Mouse (Mus musculus): ENCODE data around the gene Peg10.

Peg10 gene

DNA sequence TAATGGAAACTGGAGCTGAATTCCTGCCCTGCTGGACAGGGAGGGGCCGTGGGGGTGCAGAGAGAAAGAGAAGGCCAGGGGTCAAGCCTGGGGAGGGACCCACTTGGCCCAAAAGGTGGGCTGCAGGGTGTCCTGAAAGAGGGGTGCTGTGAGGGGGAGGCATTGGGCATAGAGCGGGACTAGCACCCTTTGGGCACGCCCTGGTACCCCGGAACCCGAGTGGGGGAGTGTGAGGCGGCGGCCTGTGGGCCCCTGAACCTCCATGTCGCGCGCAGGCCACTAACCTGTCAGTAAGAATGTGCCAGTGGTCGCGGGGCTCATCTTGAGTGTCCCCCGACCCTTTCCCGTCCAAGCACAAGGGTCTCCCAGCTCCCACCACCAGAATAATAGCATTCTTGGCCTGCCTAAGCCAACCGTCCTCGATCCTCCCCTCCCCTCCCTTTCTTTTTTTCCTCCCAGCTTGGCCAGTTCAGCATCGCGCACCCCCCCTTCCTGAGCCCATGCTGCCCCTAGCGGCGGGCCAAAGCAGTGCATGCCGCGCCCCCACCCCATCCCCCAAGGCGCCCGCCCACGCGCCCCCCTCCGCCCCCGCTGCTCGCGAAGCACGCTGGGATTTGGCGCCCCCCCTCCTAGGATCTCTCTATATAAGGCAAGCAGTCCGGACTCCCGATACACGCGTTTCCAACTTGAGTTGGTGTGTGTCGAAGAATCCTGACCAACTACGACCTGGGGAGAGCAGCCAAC is at the start of gene Peg10, which contains the start of gene Sgce:
TSS of gene Peg10 (plus strand) at position 611 of the 744 bp plus-strand sequence.
TSS of gene Sgce (minus strand) at position 512 of the 744 bp plus-strand sequence.
- no peak for DNase-seq (ENCODE audit: low read depth, low spot score)

DNA sequence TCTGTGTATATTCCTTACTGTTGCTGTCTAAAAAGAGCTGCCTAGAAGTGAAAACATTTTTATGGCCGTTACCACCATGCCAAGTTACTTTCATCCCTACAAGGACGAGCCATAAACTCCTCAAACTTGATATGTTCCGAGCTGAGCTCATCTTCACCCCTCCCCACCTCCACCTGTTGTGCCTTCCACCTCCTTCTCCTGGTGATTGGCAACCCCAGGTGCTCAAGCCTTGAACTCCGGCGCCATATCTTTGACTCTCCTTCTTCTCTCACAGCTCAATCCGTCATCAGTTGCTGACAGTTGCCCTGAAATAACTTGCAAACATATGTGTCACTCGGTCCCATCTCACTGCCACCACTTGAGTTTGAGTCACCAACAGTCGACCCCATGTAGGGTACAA is 45.5 kb upstream of the Peg10 start:
- DNase-seq (ENCODE audit: low read depth, low spot score) = no peak

DNA sequence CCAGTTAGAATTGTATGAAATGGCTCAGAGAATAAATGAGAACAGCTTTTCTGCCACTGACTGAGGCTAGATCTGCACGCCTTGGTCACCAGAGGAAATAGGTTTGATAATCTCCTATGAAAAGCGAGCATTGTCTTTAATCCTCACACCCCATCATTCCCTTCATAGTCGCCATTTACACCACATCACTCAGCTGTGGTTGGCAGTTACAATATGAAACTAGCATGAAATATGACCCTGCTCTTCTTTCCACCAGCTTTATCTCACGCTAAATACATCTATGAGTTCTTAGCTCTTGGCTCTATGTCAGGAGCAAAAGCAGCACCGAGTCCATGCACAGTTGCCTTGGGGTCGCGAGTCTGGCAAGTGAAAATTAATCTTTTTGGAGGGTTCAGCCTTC is 43.2 kb upstream of the Peg10 start:
- no peak for DNase-seq (ENCODE audit: low read depth, low spot score)

DNA sequence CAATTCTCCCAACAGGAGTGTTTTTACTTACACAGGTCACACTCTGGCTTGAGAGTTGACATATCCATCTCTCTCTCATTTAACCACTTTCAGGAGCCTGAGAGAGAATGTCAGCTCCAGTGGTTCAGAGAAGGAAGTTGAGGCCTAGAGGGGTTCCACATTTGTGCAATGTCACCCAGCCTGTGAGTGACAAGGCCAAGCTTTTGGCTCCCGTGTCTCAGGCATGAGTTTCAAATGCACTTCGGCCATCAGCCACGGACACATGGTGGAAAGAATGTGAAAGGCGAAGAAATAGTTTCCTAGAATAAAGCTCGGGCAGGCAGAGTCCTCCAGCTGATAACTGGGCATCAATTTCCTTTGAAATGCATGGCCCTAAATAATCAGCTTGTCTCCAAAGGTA is 40.7 kb upstream of the Peg10 start:
- no peak for DNase-seq (ENCODE audit: low read depth, low spot score)

DNA sequence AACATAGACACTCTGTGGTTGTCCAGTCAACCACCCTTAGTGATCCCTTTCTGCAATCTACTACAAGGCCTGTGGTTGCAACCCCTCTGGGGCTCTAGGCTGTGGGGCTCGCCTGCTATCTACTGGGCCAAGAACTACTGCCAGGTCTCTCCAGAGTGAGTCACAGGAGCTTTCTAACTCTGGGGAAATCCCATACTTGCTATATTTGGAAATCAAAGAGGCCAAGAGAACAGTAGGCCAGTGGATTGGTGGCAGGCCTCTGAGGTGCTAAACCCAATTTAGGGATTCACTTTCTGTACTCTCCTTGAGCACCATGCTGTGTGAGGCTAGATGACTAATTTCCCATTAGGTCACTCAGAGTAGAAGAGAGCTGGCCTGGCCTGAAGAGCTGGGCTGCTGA is 38.1 kb upstream of the Peg10 start:
- DNase-seq (ENCODE audit: low read depth, low spot score) = no peak

DNA sequence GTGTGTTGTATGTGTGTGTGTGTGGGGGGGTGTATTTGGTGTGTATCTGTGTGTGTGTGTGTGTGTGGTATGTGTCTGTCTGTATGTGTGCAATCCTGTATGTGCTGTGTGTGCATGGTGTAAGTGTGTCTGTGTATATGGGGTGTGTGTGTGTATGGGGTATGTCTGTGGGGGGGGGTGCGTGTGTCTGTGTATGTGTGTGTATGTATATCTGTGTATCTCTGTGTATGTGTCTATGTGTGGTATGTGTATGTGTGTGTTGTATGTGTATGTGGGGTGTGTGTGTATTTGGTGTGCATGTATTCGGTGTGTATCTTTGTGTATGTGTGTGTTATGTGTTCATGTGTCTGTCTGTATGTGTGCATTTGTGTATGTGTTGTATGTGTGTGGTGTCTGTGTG is 30.9 kb upstream of the Peg10 start:
- no peak for DNase-seq (ENCODE audit: low read depth, low spot score)

DNA sequence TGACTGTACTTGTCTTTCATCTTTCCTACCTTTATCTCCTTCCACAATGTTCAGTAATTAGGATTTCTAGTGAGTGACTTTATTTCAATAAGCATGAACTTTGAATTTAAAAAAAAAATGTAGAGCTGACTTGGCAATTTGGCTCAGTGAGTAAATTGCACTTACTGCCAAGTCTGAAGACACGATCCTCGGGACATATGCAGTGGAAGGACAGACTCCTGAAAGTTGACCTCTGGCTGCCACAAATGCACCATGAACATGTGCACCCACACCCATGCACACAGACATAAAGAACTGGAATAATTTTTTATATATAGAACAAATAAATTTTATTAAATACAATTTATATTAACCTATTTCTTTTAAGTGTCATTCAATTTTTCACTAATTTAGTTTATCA is 29.8 kb upstream of the Peg10 start:
- DNase-seq (ENCODE audit: low read depth, low spot score) = no peak

DNA sequence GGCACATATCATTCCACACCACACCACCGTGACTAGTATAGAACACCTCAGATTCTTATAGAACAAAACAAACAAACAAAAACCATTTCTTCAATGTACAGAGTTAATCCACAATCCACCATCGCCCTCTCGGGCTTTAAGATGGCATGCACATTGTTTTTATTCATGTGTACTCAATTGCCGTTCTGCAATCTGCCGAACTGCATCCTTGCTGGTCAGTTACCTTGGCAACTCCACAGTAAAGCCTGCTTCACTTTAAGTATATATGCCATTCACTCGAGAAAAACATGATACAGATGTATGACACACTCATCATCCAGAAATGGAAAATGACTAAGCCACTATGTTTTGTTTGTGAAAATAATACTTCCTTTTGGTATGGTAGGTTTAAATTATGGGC is 25.0 kb upstream of the Peg10 start:
- DNase-seq (ENCODE audit: low read depth, low spot score) = no peak

DNA sequence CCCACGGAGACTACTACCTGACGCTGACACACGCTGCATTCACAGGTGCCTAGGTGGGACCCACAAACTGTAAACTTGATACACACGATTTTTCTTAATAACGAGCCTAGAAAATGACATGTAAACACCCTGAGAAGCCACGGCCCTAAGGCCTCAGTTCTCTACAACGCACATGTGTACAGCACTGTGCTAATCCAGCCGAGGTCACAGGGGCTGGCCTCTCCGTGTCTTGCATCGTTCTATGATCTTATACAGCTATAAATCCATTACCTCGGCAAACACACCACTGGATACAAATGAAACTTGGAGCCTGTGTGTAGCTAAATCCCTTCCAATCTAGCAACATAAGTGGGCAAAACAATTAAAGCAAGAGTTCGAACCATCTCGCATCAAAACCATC is 24.4 kb upstream of the Peg10 start:
- DNase-seq (ENCODE audit: low read depth, low spot score) = no peak

DNA sequence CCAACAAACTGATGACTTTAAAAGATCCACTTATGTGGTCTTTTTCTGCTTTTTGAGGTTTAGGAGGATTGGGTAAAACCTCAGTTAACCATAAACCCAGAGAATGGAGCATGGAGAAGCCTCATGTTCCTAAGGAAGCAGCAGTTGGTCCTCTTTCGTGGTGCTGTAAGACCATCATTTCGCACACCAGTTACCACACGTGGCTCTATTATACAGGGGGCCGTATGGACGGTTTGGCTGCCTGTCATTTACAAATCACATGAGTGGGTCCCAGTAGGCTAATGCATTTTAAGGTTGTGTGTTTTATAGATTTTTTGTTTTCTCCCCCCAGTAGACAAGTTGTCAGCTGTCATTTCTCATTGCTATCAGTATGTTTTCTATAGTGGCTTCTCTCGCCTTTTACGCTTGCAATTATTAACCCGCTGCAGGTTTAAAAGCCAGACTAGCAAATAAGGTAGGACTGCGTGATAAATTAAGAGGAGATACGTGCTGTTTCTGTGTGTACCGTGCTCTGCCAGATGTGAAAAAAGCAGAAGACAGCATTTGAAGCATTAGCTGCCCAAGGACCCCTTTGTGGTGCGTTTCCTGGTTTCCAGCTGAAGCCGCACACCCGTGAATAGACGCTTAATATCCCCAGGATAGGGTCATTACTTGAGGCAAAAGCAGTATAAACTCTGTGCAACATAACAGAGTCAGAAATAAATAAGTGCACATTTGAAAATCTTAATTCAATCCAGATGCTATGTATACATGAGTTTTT is 22.9 kb upstream of the Peg10 start:
- DNase-seq (ENCODE audit: low read depth, low spot score) = no peak

DNA sequence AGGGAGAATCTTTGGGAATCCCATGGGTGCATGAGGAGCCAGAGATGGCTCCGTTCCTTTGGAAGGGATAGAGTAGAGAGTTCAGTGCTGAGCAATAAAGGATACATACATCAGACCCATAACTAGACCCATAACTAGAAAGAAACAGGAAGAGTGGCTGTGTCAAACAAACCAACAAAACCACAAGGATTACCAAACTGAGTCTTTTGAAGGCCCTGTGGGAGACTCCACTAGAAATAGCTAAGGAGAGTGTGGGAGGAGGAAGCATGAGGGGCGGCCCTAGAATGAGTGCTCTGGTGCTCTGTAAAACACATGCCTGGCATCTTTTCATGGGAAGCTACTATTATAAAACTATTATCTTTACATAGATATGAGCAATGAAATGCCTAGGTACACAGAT is 18.8 kb upstream of the Peg10 start:
- DNase-seq (ENCODE audit: low read depth, low spot score) = no peak

DNA sequence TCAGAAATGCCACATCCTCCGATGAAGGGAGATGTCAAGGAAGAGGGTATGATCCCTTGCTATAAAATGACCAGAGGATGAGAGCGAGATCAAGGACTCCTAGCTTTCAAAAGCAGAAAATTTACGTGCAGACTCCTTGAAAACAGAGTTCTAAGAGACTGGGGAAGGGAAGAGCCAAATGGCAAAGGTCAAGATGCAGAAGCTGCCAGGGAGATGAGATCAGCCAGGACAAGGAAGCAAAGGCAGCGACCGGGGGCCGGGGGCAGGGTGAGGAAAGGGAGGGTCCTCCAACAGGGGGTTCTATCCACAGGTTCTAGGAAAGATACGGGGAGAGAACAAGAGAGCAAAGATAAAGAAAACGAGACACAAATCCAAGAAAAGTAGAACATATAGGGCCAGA is 15.4 kb upstream of the Peg10 start:
- DNase-seq (ENCODE audit: low read depth, low spot score) = no peak

DNA sequence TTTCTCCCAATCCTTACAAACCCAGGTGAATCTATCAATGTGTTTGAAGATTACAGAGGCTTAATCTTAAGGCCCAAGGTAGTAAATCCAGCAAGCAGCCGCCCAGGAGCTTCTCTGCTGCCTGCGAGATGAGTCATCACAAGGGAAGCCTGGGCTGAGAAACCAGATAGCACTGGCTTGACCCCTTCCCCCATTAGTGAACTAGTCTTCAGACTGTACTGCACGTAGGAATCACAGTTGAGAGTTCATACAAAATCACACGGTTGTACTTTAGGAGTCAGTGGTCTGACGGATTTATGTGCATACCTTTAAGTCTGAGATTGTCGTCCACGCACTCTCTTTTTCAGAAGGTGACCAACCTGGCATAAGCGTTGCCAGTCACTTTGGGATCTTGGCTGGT is 13.9 kb upstream of the Peg10 start:
- DNase-seq (ENCODE audit: low read depth, low spot score) = no peak

DNA sequence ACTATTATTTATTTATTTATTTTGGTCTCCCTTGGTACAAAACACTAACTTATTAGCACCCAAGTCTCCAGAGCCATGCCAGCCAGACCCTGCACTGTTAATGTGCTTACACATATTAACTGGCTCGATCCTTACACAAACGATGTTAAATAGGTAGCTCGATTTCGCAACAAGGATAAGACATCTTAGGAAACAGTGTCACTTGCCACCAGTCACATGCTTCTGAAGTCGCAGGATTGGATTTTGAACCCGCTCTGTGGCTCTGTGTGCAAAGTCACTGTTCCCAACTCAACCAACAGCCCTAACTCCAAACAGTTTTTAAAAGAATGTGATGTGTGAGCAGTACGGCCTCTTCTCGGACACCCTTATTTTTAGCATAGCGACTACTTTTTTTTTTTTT is 10.7 kb upstream of the Peg10 start:
- no peak for DNase-seq (ENCODE audit: low read depth, low spot score)

DNA sequence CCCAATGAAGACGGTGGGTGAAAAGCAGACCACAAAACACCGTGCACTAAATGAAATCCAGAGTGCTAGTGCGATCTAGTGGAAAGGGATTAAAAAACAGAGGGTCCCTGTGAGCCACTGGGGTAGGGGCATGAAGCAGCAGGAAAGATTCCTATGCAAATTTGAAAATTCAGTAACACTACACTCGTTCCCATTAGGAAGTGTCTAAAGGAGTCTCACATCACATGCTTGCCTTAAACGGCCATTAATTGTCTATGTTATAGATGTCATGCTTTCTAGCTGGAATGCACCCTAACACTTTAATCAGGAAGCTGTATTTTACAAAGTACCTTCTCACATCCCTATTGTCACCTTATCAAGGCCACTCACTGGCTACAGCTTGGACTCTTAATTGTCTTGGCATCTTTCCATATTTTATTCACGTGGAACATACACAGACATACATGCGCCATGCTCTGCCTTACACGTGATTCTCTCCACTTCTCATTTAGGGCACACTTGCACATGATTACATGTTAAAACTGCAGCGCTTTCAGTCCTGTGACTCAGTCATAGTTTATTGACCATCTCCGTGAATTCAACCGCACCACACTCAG is 9.0 kb upstream of the Peg10 start:
- no peak for DNase-seq (ENCODE audit: low read depth, low spot score)

DNA sequence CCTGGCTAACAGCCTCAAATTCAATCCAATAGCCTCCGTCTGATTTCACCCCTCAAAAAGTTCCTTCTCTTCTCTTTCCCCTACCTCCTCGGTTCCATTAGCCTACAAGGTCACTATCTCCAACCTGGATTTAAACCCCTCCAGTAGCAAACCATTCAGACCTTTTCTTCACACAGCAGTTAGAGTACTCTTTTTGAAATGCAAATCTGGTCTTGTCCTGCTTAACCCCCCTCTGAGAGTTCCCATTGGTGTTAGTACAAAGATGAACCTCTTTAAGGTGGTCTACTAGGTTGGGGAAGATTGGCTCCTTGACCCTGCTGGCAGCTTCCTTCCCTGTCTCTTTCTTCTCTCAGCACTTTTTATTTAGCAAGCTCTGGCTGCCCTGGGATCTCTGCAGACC is 8.4 kb upstream of the Peg10 start:
- no peak for DNase-seq (ENCODE audit: low read depth, low spot score)

DNA sequence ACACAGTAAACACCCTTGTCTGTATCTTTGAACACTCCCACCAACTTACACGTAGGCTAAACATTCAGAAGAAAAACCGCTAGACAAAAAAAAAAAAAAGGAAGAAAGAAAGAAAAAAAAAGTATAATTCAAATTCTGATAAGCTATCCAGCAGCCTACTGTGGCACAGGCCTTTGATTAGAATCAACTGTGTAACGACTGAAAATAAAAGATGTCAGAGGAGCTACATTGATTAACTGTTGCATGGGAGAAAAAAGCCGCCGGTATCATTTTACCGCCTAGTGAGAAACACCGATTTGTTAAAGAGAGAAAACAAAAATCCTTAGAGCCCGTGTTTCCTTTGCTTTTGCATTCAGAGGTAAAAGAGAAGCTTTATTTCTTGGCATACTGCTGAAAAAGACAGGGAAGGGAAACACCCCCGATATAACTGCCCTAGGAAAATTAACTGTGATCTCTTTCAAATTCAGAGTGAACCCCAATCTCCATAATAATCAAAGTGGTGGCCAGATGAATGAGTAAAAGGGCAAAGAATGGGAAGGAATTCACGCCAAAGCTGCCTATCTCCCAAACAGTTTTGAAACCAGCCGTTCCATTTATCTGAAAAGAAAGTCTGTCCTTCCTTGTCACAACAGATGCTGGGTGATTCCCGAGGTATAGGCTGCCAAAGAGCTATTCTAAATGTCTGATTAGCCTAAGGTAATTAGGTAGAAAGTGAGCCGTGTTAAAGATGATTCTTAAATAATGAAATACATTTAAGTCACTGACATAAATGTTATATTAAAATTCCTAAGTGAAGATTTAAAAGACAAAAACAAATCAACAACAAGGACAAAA is 7.4 kb upstream of the Peg10 start:
- DNase-seq (ENCODE audit: low read depth, low spot score) = no peak

DNA sequence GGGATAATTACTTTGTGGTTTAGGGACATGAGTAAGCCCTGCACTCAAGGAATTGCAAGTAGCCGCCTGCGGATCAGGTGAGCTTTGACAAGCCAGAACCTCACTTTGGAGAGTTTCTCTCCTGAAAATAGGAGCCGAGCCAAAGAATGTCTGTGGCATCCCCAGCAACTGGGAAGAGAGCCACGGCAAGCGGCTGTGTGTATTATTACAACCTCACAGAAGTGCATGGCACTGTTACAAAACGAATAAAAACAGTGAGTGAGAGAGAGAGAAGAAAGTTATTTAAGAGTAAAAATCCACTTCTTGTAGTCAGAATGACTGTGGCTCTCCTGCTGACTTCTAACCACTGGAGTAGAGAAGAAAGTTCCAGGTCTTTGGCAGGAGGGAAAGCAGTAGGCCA is 6.6 kb upstream of the Peg10 start:
- no peak for DNase-seq (ENCODE audit: low read depth, low spot score)

DNA sequence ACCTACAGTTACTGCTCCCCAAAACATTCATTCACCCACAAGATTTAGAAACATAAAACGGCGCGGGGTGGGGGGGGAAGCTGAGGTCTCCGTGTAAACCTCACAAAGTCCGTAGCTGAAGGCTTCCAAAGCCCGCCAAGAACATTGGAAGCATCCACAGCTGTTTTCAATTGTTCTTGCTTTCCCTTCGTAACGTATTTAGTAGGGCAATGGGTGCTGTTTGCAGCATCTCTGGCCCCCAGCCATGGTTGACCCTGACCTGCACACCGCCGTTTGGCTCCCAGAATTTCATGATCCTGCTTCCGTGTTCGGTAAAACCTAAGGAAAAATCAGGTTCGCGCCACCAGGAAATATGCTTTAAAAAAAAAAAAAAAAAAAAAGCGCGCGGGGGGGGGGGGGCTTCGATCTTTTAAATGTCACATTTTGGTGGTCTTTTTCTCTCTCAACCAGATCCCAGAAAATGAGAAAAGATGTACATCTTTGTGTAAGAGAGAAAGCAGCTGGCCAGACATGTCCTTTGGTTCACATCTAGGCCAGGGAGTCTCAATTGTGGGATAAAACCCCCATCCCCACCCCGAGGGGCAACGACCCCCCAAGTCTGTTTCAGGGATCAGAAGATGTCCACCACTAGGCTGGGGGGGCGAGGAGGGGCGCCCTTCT is 940 bp upstream of the Peg10 start:
- DNase-seq (ENCODE audit: low read depth, low spot score) = no peak

DNA sequence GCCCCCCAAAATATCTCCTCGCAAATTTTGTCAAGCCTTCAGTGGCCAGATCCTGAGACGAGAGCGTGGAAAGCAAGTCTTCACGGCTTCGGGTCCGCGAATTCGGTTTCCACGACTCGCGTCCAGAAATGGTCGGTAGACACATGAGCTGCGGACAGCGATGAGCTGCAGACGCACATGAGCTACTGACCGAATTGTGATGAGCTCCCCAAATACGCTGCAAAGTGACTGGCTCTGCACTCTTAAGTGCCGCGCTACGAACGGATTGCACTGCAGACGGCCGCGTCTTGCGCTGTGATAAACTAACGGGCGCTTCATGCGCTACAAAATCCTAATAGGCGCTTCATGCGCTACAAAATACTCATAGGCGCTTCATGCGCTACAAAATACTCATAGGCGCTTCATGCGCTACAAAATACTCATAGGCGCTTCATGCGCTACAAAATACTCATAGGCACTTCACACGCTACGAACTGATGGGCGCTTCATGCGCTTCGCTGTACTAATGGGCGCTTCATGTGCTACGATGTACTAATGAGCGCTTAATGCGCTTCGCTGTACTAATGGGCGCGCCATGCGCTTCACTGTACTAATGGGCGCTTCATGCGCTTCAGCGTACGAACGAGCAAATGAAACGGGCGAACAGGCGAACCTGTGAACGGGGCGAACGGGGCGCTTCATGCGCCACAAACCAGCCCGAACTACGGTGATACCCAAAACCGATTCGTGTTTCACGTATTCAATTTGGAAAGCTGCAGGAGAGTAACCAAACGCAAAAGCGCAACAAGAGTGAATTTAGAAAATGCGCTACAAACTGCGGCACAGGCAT is 785 bp downstream of the Peg10 start:
- DNase-seq (ENCODE audit: low read depth, low spot score) = no peak

Measured in c-Kit-negative CD71-positive TER-119-positive erythroid progenitor cells, embryonic 14.5 days (primary cell).